Mouse (Mus musculus) neural tube, embryonic 10.5 days (tissue): ENCODE results near the gene Ptpa.
"Not testable (repeated sequence)": the region's sequence is repeated elsewhere in the genome, so short reads cannot be mapped to it uniquely, and the experiment has no call there.

ENCODE experiments used
- DNase-seq: peaks from one replicate; pipeline ENCODE4 v3.0.0-alpha.2; 2017; ENCODE audit warnings: low spot score; ENCODE audit errors: extremely low spot score

The Ptpa gene

GRCm38 (mm10) chr2:30402351-30402826 is 13.4 kb upstream of the Ptpa start:
- no peak for DNase-seq

DNA sequence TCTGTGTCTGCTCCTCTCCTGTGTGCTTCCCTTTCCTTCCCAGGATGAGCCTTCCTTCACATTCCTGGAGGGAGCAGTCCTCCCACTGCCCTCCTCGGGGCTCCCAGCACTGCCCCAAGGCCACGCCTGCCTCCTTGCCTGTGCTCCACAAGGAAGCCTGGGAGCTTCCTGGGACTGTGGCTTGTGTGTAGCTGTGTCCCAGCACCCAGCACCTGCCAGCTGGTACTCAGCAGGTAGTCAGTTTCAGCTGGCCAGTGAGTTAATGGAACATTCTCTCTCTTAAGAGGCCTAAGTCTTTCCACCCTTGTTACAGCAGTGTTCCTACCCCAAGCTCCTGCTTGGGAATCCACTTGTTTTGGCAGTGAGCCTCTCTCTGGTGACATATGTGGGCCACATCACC is 13.0 kb upstream of the Ptpa start:
- DNase-seq: no peak

DNA sequence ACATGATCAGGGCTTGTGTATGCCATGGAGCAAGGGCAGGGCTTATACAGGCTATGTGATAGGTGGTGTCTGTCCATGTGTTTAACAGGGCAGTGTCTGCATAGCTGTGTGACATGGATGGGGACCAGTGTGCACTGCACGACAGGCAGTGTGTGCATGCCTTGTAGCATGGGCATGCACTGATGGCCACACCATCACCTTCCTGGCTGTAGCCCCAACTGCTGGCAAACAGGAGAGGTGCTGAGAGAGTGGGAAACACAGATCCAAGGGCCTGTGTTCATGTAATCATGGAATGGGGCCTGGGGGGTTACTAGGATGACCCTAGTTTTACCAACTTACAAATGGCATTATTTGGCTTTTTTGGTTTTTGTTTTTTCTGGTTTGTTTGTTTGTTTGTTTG is 12.0 kb upstream of the Ptpa start:
- DNase-seq: no peak

GRCm38 (mm10) chr2:30407221-30407620 is 8.6 kb upstream of the Ptpa start:
- no peak for DNase-seq

- DNase-seq: no peak
Measured at GRCm38 (mm10) chr2:30407778-30408177, 8.1 kb upstream of the Ptpa start.

DNA sequence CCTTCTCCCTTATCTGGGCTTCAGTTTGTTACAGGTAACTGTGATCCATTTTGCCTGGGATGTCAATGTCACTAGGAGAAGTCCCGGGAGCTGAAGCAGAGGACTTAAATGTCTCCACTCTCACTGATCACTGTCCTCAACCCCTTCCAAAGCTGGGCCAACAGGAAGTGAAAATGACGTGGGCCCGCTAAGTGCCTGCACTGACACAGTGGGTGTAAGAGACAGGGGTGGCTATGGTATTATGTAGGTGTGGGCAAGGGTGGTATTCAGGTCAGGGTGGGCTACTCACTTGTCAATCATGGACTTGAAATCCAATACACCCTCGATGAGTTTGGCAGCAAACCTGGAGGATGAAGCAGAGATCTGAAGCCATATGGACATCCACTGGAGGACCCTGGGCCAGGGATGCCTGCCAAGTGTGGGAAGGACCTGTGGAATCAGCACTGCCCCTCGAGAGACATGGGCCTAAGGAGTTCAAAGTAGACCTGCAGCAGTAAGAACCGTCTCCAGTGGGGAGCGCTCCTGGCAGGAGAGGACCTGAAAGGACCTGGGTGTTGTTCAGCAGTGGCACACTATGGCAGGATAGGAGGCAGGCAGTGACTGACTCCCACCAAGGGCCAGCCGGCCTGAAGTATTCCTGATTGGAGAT is 7.3 kb upstream of the Ptpa start:
- DNase-seq: no peak

- DNase-seq: no peak
Measured at GRCm38 (mm10) chr2:30409454-30410176, 6.2 kb upstream of the Ptpa start.

DNA sequence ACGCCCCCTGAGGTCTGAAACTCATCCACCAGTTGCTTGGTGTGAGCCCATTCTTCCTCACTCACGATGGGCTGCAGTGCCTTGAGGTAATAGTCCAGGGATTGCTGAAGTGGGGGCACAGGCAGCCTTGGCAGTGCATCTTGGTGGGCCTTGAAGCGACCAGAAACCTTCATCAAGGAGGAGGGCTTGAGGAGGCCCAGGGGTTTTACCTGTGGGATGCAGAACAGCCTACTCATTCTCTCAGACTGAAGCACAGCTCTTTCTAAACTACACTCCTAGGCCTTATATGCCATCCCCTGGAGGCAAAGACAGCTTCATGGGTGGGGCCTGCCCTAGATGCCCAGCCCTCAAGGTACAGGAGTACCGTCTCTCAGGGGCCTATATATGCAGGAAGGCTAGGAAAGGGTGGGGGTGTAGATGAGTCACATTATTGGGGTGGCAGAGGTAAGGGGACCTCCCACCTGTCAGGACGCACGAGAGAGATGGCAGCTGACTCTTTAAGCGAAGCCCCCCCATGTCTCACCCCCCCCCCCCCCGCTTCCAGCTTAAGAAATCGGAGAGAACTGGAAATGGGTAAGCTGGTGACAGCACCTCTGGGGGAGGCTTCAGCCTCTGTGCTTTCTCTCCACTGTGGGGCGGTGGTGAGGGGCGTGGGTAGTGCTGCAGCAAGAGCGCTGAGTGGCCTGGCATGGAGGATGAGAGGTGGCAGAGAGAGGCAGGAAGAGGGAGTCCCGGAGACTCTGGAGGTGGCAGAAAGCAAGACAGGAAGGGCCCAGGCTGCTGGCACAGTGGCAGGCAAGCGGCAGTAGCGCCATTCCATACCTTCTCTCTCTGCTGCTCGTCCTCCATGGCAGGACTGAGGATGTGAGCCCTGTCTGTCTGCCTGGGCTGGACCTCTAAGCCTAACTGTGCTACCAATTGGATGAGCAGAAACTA is 2.5 kb upstream of the Ptpa start:
- DNase-seq: no peak

GRCm38 (mm10) chr2:30414101-30414500 is 1.7 kb upstream of the Ptpa start:
- DNase-seq: no peak

DNA sequence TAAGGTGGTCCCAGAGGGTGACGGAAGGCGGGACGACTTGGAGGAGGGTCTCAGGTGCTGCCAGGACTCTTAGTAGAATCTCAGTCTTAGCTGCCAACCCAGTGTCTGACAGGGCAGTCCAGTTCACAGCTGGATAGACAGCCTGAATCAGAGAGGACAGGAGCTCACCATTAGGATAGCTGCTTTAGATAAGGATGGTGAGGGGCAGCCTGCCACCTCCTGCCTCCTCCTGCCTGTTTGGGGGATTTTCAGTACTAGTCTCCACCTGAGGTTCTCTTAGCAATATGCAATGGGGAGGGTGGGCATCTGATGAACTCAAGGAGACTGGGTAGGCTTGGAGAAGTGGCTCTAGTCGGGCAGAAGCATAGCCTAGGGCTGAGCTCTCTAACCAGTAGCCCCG is 1.2 kb upstream of the Ptpa start:
- no peak for DNase-seq

DNA sequence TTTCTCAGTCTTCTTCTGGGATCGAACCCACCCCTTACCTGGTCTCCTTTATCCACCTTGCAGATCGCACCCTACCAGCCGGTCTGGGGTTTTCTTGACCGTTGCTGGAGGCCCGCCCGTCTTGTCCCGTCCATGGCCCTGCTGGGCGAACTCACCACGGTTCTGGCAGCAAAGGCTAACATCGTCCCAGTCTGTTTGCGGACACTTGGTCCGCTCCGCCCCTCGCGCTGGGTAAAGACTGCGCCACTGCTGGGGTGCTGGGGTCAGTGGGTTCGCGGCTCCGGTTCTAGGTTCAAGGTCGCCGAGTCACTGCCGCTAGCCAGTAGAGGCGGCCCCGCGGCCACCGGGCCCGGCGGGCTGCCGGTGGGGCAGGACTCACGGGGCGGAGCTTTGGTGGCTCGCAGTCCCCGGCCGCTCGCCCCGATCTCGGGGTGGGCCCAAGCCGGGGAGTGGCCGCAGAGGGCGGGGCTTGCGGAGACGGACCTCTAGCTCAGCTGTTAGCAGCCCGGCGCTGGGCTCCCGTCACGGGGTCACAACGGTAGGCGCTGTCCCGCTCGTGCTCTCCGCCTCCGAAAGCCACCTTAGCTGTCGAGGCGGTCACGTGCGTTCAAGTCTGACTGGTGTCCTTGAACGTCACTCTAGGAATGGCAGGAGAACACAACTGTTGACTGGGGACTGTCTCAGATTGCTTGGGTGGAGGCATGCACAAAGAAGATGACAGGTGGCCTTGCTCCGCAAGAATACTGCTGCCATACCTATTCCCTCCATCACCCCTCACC is 493 bp upstream of the Ptpa start, which contains the start of gene Crat:
Gene Crat, minus strand, starts transcription at position 657 of the 779 bp plus-strand sequence.
- DNase-seq: peak; percentile 85

- no peak for DNase-seq
Measured at GRCm38 (mm10) chr2:30416649-30416965, 768 bp downstream of the Ptpa start.

GRCm38 (mm10) chr2:30417154-30417553 is 1.3 kb downstream of the Ptpa start:
- not testable (repeated sequence) for DNase-seq

DNA sequence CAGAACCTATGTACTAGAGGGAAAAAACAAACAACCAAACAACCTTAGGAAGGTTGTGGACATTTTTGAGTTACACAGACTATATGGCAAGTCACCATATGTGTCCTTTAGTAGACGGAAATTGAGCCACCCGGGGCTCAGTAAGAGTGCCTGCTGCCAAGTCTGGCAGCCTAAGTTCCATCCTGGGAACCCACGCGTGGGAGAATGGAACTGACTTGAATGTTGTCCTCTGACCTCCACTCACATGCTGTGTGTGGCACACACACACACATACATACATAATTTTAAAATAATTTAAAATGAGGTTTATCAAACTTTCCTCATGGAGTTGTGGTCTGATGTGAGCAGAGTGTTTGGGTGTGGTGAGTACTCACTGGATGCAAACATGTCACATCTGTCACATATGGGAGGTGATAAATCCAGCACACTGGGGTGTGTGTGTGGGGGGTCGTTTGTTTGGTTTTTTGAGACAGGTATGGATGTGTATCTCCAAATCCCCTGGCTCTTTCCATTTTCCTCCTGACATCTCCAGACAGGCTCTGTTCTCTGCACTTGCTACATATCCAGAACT is 1.8 kb downstream of the Ptpa start:
- DNase-seq: no peak

- DNase-seq: no peak
Measured at GRCm38 (mm10) chr2:30418259-30418658, 2.4 kb downstream of the Ptpa start.

- no peak for DNase-seq
Measured at GRCm38 (mm10) chr2:30419112-30419511, 3.3 kb downstream of the Ptpa start.

DNA sequence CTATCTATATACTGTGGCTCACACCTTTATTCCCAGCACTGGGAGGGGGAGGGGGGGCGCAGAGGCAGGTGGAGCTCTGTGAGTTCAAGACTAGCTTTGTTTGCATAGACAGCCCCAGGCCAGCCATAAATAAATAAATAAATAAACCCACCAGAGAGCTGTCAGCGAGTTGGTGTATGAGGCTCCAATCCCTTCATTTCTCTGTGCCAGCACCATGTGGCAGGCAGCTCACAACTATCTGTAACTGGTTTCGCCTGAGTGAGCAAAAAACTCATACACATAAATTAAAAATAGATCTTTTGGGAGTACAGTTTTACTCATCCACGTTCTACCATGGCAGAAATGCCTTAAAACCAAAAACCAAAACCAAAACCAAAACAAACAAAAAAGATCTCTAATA is 5.6 kb downstream of the Ptpa start:
- DNase-seq: no peak

DNA sequence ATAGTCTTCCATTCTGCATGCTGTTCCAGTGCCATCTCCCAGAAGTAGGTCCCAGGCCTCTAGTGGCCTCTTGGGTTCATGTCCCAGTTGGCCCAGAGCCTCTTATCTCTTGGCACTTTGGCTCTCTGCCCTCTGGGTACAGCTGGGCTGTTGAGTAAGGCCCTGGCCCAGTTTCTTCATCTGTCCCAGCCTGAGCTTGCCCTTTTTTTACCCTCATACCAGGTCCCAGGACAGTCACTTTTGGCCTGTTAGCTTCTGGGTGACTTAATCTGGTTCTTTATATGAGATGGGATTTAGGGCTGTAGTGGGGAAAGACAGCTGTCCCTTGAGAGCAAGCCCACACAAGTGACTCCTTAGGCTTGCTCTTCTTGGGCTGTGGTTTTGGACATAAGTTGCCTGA is 13.3 kb downstream of the Ptpa start:
- DNase-seq: no peak

- DNase-seq: peak; percentile 69
Measured at GRCm38 (mm10) chr2:30435326-30436155, 19.7 kb downstream of the Ptpa start.

DNA sequence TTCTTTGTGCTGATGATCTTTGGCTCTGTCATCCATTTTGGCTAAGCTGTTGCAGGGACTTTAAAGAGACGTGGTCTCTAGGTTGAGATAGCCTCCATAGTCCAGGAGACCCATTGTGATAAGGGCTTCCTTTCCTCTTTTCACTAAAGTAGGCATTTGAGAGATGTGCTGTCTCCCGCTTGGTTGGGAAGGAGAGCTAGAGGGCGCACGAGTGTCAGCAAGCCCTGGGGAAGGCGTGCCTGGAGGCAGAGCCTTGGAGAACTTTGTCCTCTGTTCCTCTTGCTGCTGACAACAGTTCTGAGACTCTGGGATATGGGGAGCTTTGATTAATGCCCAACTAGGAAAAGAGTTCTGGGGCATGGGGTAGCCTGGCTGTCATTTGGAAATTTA is 20.3 kb downstream of the Ptpa start:
- no peak for DNase-seq
